Mouse (Mus musculus) megakaryocyte, adult 5-6 weeks (primary cell): Measurements from ENCODE around the gene Neurl4. TPM values are rescaled to one million over a fixed set of nuclear protein-coding genes. Genes with fewer than 3 reads are reported as not detected.
"Not testable (repeated sequence)": the region's sequence is repeated elsewhere in the genome, so short reads cannot be mapped to it uniquely, and the experiment has no call there.

Experiments used
- ATAC-seq: 2 replicates; pipeline ENCODE4 v1.8.0; 2016; ENCODE audit warnings: mild to moderate bottlenecking, inconsistent platforms; ENCODE audit not compliant: poor library complexity, severe bottlenecking
- total RNA-seq, 2 experiments: library from RNA; stranded (forward) in 1 of 2; stranded (reverse) in 1 of 2; fragments of 153-499, 151-499 nt in 1 of 2; fragments of 221-1000, 200-1000 nt in 1 of 2; gene quantifications; 2 replicates each; pipeline versions ENCODE4 v1.2.3 to v1.2.4; 2015 to 2017

Neurl4 gene
- total RNA-seq, 2 experiments from 2014 or later, result 7.1 to 18.9 TPM

DNA sequence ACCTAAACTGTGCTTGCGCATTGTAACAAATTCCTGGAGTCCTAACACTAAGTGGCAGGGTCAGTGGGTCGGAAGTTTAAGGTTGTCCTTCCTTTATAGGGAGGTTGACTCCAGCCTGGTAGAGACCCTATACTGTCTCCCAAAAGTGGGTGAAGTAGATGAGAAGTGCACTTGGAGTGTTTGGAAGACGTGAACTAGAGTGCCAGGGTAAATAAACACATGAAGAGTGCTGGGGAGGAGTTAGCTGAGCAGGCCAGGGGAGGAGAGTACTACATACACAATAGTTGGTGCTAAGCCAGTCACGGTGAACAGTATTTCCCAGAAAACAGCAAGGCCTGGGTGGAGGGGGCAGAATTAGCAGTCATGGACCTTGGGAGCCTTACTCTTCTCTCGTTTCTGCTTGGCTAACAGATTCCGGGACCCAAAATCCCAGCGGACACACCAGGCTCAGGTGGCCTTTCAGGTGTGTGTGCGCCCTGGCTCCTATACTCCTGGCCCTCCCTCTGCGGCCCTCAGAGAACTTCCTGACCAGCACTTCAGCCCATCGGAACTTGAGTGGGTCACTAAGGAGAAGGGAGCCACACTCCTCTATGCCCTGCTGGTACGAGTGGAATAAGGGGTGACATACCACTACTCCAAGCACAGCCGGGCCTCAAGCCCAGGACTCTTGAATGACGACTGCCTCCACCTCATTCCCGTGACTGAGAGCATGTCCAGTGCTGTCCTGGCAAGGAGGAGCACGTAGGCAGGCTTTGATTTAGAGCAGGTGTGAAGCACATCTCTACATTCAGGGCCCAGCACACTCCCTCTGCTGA lies 12.1 kb downstream of the Neurl4 start:
- no peak for ATAC-seq

DNA sequence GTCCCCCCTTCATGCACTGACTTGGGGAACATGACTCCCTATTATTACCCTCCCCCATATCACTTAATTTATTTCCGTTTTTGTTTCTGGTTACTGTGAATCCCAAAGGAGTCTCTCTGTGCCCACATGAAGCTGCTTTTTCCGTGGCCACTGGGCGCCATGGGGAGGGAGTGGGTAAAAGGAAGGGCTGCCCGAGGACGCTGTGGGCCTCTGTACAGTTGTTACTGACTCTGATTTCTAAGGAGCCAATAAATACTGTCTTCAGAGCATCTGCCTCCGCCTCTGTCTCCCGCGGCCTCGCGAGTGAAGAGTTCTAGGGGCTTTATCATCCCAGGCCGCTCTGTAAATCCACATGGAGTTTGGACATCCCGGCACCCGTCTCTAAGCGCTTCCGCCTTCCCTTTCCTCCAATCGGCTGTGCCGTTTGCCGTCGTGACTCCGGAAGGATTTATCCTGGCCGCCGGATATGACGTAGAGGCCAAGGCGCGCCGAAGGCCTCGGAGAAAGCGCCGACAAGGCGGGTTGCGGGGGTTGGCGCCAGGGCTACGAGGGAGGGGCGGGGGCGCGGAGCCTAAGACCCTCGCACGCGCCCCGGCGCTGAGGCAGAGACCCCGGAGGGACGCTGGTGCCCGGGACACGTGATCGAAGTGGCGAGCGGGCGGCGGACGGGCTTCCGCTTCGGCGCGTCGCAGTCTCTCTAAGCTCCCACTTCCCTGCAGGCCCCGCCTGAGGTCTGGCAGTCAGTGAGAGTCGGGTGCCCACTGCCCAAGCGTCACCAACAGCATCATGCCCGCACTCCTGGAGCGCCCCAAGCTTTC lies 12.9 kb downstream of the Neurl4 start, which contains the start of gene Gps2:
Gene Gps2, plus strand, starts transcription at position 335 of the 818 bp plus-strand sequence.
- ATAC-seq, result peak; percentile 89

DNA sequence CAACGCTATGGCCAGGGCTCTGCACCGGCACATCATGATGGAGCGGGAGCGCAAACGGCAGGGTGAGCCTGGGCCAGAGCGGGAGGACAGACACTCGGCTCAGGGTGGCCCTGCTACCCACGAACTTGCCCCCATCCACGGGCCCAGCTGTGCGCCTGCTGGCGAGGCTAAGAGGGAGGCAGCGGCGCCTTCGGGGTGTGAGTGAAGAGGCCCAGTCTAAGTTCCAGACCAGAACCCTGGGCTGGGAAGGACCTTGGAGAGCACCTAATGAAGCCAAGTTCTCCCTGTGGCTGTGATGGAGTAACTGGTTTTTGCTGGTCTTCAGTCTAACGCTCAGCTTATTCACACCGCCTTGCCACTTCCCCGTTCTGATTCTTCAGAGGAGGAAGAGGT lies 13.5 kb downstream of the Neurl4 start:
- peak; percentile 32 for ATAC-seq

DNA sequence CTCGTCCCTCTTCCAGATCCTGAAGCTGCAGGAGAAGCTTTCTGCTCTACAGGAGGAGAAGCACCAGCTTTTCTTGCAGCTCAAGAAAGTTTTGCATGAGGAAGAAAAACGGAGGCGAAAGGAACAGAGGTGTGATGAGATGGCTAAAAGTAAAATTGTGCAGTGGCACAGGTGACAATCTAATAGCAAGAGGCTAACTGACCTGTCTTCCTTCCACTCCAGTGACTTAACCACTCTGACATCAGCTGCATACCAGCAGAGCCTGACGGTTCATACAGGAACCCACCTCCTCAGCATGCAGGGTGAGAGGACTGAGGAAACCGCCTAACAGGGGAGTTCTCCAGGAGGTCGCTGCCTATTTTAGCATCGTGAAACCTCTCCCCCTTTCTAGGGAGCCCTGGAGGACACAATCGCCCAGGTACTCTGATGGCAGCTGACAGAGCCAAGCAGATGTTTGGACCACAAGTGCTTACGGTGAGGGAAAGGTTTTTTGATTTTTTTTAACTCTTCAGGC lies 14.1 kb downstream of the Neurl4 start:
- ATAC-seq, result no peak

DNA sequence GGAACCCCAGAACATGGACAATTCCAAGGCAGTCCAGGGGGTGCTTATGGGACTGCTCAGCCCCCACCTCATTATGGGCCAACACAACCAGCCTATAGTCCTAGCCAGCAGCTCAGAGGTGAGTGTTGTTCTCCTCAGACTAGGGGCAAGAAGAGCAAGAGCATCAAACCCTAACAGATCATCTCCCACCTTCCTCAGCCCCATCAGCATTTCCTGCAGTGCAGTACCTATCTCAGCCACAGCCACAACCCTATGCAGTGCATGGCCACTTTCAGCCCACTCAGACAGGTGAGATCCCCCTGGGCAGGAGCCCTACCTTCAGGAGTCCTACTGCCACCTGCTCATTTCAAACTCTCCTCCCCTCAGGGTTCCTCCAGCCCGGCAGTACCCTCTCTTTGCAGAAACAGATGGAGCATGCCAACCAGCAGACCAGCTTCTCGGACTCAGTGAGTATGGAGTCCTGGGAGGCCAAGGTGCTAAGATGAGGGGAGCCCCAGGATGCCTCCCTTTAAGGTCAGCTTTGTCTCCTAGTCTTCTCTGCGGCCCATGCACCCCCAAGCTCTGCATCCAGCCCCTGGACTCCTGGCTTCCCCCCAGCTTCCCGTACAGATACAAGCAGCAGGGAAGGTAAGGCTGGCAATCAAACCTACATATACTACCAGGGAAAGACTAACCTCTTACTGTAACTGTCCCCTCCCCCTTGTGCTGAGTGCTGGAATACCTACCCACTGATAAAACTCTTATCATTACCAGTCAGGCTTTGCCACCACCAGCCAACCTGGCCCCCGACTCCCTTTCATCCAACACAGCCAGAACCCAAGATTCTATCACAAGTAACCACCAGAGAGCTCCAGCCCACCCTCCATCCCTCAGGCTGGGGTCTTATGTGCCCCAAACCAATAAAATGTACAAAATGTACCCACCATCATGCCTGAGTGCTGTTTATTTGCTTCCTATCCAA lies 15.1 kb downstream of the Neurl4 start:
- no peak for ATAC-seq

DNA sequence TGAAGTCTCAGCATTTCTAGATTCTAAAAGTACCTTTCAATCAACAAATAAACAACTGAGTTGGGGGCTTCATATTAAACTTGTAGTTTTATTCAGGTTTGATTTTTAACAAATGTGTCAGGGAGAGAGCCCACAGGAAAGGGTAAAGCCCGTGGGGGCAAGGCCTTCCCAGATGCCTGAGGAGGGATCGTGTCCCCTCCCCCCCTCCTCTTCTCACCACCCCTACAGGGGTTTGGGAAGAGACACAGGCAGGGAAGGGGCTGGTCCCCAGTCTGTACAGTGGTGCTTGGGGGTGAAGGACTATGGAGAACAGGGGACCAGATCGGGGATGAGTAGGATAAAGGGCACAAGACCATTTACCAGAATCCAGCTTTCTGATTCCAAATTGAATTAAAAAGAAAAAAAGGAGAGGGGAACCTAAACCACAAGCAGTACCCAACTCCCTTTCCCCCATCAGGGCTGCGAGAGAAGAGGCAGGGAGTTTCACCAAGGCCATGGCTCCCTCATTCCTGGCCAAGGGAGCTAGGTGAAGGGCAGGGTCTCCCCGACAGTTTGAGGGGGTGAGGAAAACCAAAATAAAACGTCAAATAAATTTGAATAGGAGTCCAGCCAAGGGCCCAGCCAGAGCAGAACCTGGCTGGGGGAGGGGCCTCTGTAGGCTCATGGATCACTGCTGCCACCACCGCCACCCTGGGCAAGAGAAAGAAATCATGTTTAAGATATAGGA lies 15.9 kb downstream of the Neurl4 start:
- not testable (repeated sequence) for ATAC-seq

DNA sequence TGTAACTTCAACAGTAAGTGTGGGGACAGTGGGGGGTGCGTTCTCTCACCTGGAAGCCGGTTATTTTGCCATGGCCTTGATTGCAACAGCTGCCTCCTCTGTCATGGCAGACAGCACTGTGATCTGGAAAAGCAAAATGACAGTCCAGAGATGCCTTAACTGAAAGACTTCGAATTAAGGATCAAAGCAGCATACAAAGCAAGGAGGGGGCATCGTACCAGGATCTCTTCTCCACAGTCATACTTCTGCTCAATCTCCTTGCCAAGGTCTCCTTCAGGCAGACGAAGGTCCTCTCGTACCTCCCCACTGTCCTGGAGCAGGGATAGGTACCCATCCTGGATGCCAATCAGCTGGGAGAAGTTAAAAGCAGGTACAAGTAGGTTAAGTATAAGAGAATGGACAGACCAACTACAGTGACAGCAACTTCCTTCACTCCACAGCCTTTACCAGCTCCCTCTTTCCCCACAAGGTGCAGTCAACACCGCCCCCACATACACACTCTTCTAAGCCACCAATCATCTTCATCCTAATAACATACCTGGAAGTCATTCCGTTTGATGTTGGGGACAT lies 16.6 kb downstream of the Neurl4 start:
- ATAC-seq, result no peak

DNA sequence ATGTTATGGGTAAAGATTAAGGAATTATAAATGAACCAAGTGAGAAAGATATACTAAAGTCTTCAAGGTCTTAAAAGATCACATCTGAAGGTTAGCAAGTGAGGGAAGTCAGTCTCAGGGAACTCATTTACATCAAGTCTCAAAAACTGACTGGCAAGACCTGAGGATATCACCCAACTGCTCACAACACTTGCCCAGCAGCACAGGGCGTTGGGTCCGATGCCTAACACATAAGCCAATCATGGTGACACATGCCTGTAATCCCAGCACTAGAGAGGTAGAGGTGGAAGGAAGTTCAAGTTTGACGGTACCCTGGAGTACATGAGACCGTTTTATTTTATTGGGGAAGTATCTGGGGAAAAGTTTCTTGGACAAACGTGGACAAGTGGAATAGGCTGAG lies 17.2 kb downstream of the Neurl4 start:
- no peak for ATAC-seq

DNA sequence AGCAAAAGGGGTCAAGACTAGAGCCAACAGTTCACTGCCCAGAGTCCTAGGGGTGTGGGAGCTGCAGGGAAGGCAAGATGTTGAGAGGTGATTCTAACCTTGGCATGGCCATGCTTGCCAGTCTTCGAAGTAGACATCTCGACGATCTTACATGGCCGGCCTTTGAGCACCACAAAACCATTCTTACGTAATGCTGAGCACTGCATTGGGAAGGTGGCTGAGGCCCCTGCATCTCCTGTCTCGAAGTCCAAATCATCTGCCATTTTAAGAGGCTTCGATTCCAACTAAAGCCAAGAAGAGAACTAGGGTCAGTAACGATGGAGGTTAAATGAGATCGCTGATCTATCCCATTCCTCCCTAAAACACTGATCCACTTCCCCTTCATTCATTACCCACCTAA lies 18.2 kb downstream of the Neurl4 start:
- ATAC-seq, result no peak

DNA sequence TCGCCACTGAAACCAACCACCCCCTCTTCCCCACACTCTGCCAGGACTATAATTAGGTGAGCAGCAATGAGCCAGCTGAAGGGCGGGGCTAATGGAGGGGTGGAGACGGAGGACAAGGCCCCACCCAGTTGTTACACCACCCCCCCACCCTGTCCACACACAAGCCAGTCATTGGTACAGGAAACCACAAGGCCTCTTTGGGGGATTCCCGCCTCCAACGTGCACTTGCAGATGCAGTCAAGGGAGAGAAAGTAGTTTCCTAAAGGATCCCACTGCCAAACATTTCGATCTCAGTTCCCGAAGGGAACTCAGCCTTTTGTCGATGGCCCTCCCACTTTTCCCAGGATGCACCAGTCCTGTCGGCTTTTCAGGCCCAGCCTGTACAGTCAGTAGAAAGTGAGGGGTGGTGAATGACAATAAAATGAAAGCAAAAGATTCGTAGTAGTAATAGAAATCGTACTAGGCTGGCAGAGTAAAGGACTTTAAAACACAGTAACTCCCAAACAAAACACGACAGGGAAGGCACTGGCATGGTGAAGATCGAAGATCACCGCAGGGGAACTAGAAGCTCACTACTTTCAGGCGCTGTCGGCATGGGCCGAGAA lies 18.9 kb downstream of the Neurl4 start:
- ATAC-seq, result peak; percentile 53

DNA sequence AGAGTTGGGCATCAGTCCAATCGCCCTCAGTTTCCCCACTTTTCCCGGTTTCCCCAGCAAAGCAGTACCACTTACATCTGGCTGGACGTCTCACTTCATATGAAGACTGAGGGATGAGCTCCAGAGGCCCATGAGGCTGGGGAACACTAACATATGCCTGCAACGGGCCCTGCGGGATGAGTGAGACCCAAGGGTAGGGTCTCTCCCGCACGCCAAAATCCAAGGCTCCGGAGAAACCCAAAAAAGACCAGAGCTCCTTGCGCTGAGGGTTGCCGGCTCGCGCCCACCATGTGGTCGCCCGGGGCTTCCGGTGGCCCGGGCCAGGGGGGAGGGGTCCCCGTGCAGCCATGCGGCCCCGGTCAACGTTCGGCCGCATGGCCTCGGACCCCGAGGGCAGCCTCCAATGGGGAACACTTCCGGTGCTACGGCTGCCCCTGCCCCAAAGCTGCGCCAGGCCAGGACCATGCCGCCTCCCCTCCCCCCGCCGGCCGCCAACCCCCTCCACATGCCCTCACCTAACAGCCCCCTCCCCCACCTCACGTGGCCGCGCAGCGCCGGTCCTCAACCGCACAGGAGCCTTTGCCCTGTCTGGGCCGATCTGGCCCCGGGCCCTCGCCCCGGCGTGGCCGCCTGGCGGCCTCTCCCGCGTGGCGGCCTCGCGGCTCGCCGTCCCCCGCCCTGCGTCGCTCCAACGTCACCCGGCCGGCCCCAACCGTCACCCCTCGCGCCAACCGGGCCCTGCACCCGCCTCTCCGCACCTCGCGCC lies 19.6 kb downstream of the Neurl4 start:
- peak; percentile 1; the same call in 1 of the 2 replicates for ATAC-seq

DNA sequence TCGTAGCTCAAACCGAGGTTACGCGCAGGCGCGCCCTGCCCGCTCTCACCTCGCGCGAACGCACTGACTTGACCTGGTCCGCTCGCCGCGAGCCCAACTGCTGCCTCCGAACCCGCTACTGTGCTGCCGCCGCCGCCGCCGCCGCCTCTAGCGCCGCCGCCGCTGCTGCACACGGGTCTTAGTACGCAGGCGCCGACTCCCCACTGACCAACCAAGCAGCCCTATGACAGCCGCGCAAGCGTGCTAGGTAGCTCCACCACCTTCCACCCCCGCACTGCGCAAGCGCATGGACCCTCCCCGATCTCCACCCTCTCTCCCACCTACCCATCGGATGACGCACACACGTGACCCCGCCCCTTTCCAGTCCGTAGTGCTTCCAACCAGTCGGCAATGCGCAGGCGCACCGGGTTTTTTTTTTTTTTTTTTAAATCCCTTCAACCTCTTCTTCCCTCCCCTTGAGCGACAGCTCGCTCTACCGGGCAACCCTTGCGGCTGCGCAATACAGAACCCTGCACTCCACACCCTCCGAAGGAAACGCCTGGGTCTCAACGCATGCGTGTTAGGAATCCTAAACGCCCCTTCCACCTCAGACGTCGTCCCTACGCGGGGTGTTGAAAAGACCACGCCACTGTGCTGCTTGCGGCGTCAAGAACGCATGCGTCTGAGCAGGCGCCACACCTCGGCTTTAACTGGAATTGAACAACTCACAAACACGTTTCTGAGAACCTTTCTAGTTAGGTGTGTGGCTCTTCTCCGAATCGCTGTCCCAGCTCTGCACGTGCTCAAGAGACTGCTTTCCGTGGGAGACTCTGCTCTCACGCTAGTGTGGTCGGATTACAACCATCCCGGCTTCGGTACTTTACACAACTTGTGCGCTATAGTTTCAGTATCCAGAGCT lies 20.5 kb downstream of the Neurl4 start, which contains the start of gene Eif5a:
Gene Eif5a, minus strand, starts transcription at position 845 of the 898 bp plus-strand sequence.
- ATAC-seq, result peak; percentile 80

DNA sequence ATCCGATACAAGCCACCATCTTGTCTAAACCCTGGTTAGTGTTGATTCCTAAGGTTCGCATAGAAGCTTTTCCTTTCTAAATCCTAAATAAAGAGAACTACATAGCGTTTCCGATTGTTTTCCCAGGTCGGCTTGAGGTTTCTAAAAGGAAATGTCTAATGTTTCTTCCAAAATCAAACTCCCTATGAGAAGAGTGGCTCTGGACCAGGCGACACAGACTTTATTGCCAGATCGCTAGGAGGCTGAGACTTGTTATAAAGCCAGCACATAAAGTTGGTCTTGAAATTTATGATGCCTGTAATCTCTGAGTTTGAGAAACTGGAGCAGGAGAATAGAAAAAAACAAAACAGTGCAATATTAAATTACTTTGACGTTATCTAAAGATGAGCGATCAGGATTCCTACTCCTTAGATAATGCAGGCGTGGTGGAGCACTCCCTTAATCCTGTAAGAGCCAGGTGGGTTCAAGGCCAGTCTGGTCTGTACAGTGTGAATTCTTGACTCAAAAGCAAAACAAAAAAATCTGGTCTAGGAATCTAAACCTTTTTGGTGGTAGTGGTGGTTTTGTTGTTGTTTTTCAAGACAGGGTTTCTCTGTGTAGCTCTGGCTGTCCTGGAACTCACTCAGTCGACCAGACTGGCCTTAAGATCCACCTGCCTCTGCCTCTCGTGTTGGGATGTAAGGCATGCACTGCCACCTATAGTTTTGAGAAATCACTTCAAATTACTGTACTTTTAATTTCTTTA lies 21.3 kb downstream of the Neurl4 start:
- no peak for ATAC-seq

DNA sequence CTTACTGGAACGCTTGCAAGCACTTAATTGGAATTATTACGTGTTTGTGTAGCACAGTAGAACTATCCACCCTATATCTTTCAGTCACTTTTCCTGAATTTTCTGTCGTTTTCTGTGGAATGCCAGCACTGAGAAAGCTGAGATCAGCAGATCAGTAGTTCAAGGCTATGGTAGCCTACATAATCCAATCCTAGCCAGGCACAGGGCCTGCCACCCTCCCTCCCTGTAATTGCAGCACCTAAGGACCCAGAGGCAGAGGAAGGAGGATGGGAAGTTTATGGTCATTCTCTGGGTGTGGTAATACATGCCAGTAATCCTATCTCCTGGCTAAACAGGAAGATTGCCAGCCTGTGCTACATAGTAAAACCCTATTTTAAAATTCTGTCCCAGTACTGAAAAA lies 21.9 kb downstream of the Neurl4 start:
- ATAC-seq, result no peak

DNA sequence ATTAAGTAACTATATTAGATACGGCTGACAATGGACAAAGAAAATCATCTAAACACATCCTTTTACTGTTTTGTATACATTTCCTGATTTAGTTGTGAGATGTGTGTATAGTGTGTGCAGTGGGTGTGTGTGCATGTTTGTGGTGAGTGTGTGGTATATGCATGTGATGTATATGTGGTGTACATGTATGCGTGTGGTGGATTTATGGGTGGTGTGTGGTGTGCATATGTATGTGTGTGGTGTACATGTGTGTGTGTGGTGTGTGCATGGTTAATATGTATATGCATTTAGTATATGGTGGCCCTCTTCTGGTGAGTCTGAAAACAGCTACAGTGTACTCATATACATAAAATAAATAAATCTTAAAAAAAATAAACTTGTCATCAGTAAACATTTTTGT lies 26.6 kb downstream of the Neurl4 start:
- ATAC-seq, result no peak

DNA sequence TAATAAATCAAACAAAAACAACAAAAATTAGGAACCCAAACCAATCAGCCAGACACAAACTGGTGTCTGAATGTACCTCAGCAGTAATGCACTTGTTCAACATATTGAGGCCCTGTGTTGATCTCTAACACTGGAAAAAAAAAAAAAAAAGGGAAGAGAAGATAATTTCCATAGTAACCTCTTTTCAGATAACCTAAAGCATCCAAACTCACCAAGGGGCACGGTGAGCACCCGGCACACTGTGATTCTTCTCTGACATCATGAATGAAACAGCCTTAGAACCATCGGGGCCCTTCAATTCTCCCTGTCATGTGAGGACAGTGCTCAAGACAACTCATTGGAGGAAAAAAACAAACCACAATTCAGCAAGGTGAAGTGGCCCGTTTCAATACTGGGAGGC lies 28.8 kb downstream of the Neurl4 start:
- no peak for ATAC-seq

DNA sequence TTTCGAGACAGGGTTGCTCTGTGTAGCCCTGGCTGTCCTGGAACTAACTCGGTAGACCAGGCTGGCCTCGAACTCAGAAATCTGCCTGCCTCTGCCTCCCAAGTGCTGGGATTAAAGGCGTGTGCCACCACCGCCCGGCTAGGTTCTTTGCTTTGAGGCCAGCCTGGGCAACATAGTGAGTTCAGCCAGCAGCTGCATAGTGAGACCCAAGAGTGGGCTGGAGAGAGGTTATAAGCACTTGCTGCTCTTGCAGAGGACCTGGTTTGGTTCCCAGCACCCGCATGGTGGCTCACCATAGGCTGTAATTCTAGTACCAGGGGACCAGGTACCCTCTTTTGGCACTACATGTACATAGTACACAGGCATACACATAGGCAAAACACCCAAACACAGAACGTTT lies 29.3 kb downstream of the Neurl4 start:
- not testable (repeated sequence) for ATAC-seq
